In the genomic region with DNA sequence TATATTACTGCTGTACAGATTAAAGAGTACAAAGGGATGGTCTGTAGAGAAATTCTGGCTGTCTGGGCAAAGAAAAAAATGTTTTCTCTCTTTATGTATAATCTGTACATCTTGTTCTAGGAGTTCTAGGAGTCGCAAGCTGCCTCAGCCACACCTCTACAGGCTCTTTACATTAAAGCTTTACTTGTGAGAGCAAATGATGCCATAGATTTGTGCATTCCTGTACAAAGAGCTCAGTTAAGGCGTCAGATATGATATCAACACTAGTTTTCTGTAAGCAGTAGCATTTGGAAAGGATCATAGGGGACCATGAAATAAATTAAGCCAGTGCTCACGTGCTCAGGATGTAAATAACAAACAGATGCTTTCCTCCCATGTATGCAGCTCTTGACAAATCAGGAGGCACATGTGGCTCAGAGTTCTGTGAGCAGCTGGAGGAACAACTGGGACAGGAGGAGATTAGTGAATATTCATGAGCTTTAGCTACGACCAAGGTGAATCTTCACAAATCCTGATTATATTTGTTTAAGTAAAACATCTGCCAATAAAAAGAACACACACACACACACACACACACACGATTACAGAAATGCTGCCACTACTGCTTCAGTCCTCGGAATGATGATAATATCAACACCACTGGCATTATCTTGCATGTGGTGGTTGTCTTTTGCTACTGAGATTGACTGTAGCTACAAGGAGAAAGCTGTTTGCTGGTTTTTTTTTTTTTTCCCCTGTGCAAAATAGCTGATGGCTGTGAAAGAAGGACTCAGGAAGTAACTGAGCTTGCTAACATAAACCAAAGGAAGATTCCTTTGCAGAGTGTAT, we compare ENCODE assay signal across 9 mouse cellular contexts.
DNase-seq lines count a peak whose midpoint lies in the region; ATAC-seq and TF ChIP-seq lines count a peak whose summit lies in the region.
"Had no signal": no experiment of that assay in that cellular context is flagged by ENCODE, and none has a peak within 500 bp of the region (broad histone marks: within the 10 kb centered on the region; RNA-seq: fewer than 3 reads in every experiment).

No protein-coding gene starts in this region.

- H3K27ac ChIP-seq in heart, adult 2 months = peak overlapping the region; percentile 53
- H3K27ac ChIP-seq in liver, embryonic 11.5 days (ENCODE audit: low read depth, low read length) = peak overlapping the region; percentile 35; the same call in 1 of the 2 replicates
- no peak overlapping the region for H3K27ac ChIP-seq in liver, embryonic 12.5 days
- H3K27ac ChIP-seq in embryonic facial prominence, embryonic 13.5 days = peak overlapping the region; percentile 57
- H3K27ac ChIP-seq in midbrain, embryonic 15.5 days = peak overlapping the region; percentile 77

- H3K4me1 ChIP-seq in heart, adult 2 months (ENCODE audit: control insufficient read depth, insufficient read depth, low read length) = no peaks in the 10 kb centered on the region
- no peaks in the 10 kb centered on the region for H3K4me1 ChIP-seq in liver, embryonic 11.5 days (replicated peaks; ENCODE audit: control insufficient read depth, insufficient read depth, low read length)
- no peaks in the 10 kb centered on the region for H3K4me1 ChIP-seq in liver, embryonic 12.5 days
- peaks cover 10% of the 10 kb centered on the region for H3K4me1 ChIP-seq in embryonic facial prominence, embryonic 13.5 days
- H3K4me1 ChIP-seq in midbrain, embryonic 15.5 days = peaks cover 15% of the 10 kb centered on the region

- no peaks in the 10 kb centered on the region for H3K36me3 ChIP-seq in heart, adult 2 months (ENCODE audit: control insufficient read depth, insufficient read depth, low read length)
- no peaks in the 10 kb centered on the region for H3K36me3 ChIP-seq in liver, embryonic 11.5 days (ENCODE audit: control insufficient read depth, insufficient read depth, low read length)
- H3K36me3 ChIP-seq in liver, embryonic 12.5 days = no peaks in the 10 kb centered on the region
- H3K36me3 ChIP-seq in embryonic facial prominence, embryonic 13.5 days = no peaks in the 10 kb centered on the region
- no peaks in the 10 kb centered on the region for H3K36me3 ChIP-seq in midbrain, embryonic 15.5 days (replicated peaks)

- DNase-seq in heart, adult 2 months = no peak
- no peak for DNase-seq in heart, adult 8-10 months (ENCODE audit: low spot score)
- DNase-seq in liver, embryonic 11.5 days (ENCODE audit: low spot score) = no peak
- DNase-seq in ovary, postnatal 10 days (ENCODE audit: low spot score) = no peak
- no peak for DNase-seq in gastrocnemius, postnatal 36 days

- no peak for ATAC-seq in liver, embryonic 11.5 days (replicated peaks; ENCODE audit: low FRiP score)
- no peak for ATAC-seq in liver, embryonic 12.5 days
- ATAC-seq in embryonic facial prominence, embryonic 13.5 days (ENCODE audit: insufficient number of reproducible peaks, insufficient read depth, low FRiP score, low TSS enrichment, low read depth) = no peak
- peak; percentile 85 for ATAC-seq in midbrain, embryonic 15.5 days (replicated peaks)

- no peak overlapping the region for H3K9ac ChIP-seq in heart, adult 2 months (ENCODE audit: low read depth, low read length)
- H3K9ac ChIP-seq in liver, embryonic 11.5 days (ENCODE audit: low read depth, low read length) = no peak overlapping the region
- H3K9ac ChIP-seq in liver, embryonic 12.5 days = no peak overlapping the region
- no peak overlapping the region for H3K9ac ChIP-seq in embryonic facial prominence, embryonic 13.5 days
- 0 out of 2 replicates have a peak overlapping the region, but pooled peaks have one; percentile 19 for H3K9ac ChIP-seq in midbrain, embryonic 15.5 days

- H3K27me3 ChIP-seq in heart, adult 2 months (ENCODE audit: control insufficient read depth, insufficient read depth, low read length) = no peaks in the 10 kb centered on the region
- H3K27me3 ChIP-seq in liver, embryonic 11.5 days (replicated peaks; ENCODE audit: control insufficient read depth, insufficient read depth, low read length) = no peaks in the 10 kb centered on the region
- H3K27me3 ChIP-seq in liver, embryonic 12.5 days (replicated peaks) = no peaks in the 10 kb centered on the region
- H3K27me3 ChIP-seq in embryonic facial prominence, embryonic 13.5 days = no peaks in the 10 kb centered on the region
- H3K27me3 ChIP-seq in midbrain, embryonic 15.5 days (replicated peaks) = no peaks in the 10 kb centered on the region

- TF ChIP-seq POLR2A in heart, adult 2 months (IDR thresholded peaks at IDR 0.05; ENCODE audit: insufficient read depth, low read depth, low read length) = no peak

- TF ChIP-seq EP300 in heart, adult 2 months (IDR thresholded peaks at IDR 0.05; ENCODE audit: insufficient read depth, low read depth, low read length) = no peak

- TF ChIP-seq CTCF in heart, adult 2 months (IDR thresholded peaks at IDR 0.05) = no peak

- no peaks in the 10 kb centered on the region for H3K79me2 ChIP-seq in heart, adult 2 months (replicated peaks; ENCODE audit: control insufficient read depth, insufficient read depth, low read length)

- intact Hi-C loops in heart, adult 2 months (cut with DNase I) = no loop called here
- intact Hi-C loops in gastrocnemius, postnatal 36 days (cut with DNase I) = no loop called here

- H3K4me3 ChIP-seq in heart, adult 2 months = no peak overlapping the region
- H3K4me3 ChIP-seq in liver, embryonic 11.5 days (ENCODE audit: low read depth, low read length) = no peak overlapping the region
- no peak overlapping the region for H3K4me3 ChIP-seq in liver, embryonic 12.5 days
- H3K4me3 ChIP-seq in embryonic facial prominence, embryonic 13.5 days = no peak overlapping the region
- H3K4me3 ChIP-seq in midbrain, embryonic 15.5 days = no peak overlapping the region
- H3K4me3 ChIP-seq: erythroblast, embryonic 14.5 days had no signal

- no peaks in the 10 kb centered on the region for H3K9me3 ChIP-seq in liver, embryonic 11.5 days (ENCODE audit: control insufficient read depth, low read length)
- no peaks in the 10 kb centered on the region for H3K9me3 ChIP-seq in liver, embryonic 12.5 days (replicated peaks)
- H3K9me3 ChIP-seq in embryonic facial prominence, embryonic 13.5 days = no peaks in the 10 kb centered on the region
- no peaks in the 10 kb centered on the region for H3K9me3 ChIP-seq in midbrain, embryonic 15.5 days

- 41% methylated on average over 6 of the region's 6 CpGs for WGBS in heart, adult 2 months
- WGBS in liver, embryonic 11.5 days = 51% methylated on average over 6 of the region's 6 CpGs
- WGBS in liver, embryonic 12.5 days (ENCODE audit: insufficient replicate concordance) = 48% methylated on average over 6 of the region's 6 CpGs
- 26% methylated on average over 6 of the region's 6 CpGs for WGBS in embryonic facial prominence, embryonic 13.5 days
- WGBS in midbrain, embryonic 15.5 days = 32% methylated on average over 6 of the region's 6 CpGs

- no peak overlapping the region for H3K4me2 ChIP-seq in liver, embryonic 11.5 days
- no peak overlapping the region for H3K4me2 ChIP-seq in liver, embryonic 12.5 days
- peak overlapping the region; percentile 23 for H3K4me2 ChIP-seq in embryonic facial prominence, embryonic 13.5 days
- H3K4me2 ChIP-seq in midbrain, embryonic 15.5 days = peak overlapping the region; percentile 21

Comparison
In these comparisons a context has a peak if more than half of its experiments do, and no peak if none do; other contexts are left out.
1. H3K4me2 ChIP-seq: peak in embryonic facial prominence, embryonic 13.5 days (single experiment) and midbrain, embryonic 15.5 days (single experiment); none in liver, embryonic 11.5 days (single experiment) and liver, embryonic 12.5 days (single experiment).